Mouse (Mus musculus) forebrain, postnatal 0 days (tissue): Measurements from ENCODE around the gene Gpr137b. TPM values are rescaled to one million over a fixed set of nuclear protein-coding genes. Genes with fewer than 3 reads are reported as not detected.
"Not testable (repeated sequence)": the region's sequence is repeated elsewhere in the genome, so short reads cannot be mapped to it uniquely, and the experiment has no call there.

ENCODE experiments used
- ATAC-seq: fragments of 200-750 bp; cut with Nextera tagmentation; 2 replicates; pipeline ENCODE4 v1.8.0; 2017; ENCODE audit warnings: mild to moderate bottlenecking, moderate library complexity
- DNase-seq: peaks from one replicate; pipeline ENCODE4 v3.0.0-alpha.2; 2015
- H3K27ac ChIP-seq: fragments of 300-500 bp; sonication (generic); 2 replicates; pipeline ENCODE4 v1.5.1; 2014; ENCODE audit warnings: low read depth, mild to moderate bottlenecking, antibody characterized with exemption, low read length, moderate library complexity, mixed read lengths
- H3K27me3 ChIP-seq: fragments of 300-500 bp; sonication (generic); 2 replicates; pipeline ENCODE4 v1.6.1; 2014; ENCODE audit warnings: mild to moderate bottlenecking, low read length, mixed read lengths; ENCODE audit not compliant: insufficient read depth
- H3K36me3 ChIP-seq: fragments of 300-500 bp; sonication (generic); 2 replicates; pipeline ENCODE4 v1.6.1; 2014; ENCODE audit warnings: mild to moderate bottlenecking, moderate library complexity; ENCODE audit not compliant: insufficient read depth
- H3K4me1 ChIP-seq: fragments of 300-500 bp; sonication (generic); 2 replicates; pipeline ENCODE4 v1.6.1; 2014; ENCODE audit warnings: antibody characterized with exemption; ENCODE audit not compliant: insufficient read depth
- H3K4me2 ChIP-seq: fragments of 300-500 bp; sonication (generic); 2 replicates; pipeline ENCODE4 v1.6.1; 2014; ENCODE audit warnings: low read depth, mild to moderate bottlenecking, moderate library complexity
- H3K4me3 ChIP-seq: fragments of 300-500 bp; sonication (generic); 2 replicates; pipeline ENCODE4 v1.5.1; 2014; ENCODE audit warnings: low read depth, low read length, mixed read lengths
- H3K9ac ChIP-seq: fragments of 300-500 bp; sonication (generic); 2 replicates; pipeline ENCODE4 v1.6.1; 2014; ENCODE audit warnings: mild to moderate bottlenecking
- H3K9me3 ChIP-seq: fragments of 300-500 bp; sonication (generic); 2 replicates; pipeline ENCODE4 v1.6.1; 2016; ENCODE audit warnings: low read length
- CTCF ChIP-seq: sonication (generic); IDR thresholded peaks from 2 replicates; pipeline ENCODE4 v1.5.1; 2016; ENCODE audit warnings: antibody characterized with exemption, control low read depth, low read depth
- WGBS: fragments of 180-500 bp; shearing (Covaris S2); extraction: QIAGEN DNeasy Blood & Tissue Kit; methylation state at CpG from one replicate; pipeline ENCODE4 v1.1.7; 2014; 5-methylcytosine and 5-hydroxymethylcytosine counted together
- polyA plus RNA-seq: library from polyadenylated mRNA; unstranded; fragments of >200 nt; fragmentation: Nextera tagmentation; extraction: Ambion mirVana; gene quantifications from 2 replicates; pipeline ENCODE4 v1.2.1, GENCODE M21; 2015
- total RNA-seq: library from RNA; depleted of rRNA; stranded (reverse); fragments of >200 nt; gene quantifications from 2 replicates; pipeline ENCODE4 v1.2.3, GENCODE M21; 2014

The Gpr137b gene
- total and polyA plus RNA-seq, 2 experiments from 2014 or later: 16.4 to 18.3 TPM

DNA sequence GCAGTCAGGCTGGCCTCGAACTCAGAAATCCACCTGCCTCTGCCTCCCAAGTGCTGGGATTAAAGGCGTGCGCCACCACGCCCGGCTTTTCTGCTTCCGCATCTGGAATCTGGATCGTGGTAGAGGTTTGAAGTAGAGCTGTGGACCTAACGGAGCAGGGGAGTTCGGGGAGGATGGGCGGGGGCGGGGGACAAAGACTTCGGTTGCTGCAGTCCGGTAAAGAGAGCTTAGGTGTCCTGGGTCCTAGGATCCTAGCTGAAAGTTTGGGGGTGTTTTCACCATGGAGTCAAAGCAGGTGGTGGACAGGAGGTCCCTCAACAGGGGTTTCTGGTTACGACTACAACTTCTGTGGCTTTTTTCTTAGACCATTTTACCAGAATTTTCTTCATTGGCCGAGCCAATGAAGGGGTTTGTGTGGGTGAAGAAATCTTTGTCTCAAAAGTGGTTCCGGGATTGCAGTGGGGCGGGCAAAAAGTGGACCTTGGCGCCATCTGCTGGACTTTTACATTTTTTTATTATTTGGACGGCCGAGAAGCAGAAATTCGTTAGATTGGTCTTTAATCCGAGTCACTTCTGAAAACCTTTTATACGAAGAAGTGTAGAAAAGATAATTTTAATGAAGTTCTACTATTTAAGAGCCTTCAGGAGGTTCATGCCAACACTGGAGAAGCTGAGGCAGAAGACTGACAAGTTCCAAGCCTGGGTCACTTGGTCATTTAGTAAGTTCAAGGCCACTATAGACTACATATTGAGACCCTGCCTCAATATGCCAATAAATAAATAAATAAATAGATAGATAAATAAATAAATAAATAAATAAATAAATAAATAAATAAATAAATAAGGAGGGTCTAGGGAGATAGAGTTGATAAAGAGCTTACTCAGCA is 21.5 kb upstream of the Gpr137b start:
- not testable (repeated sequence) for H3K9me3 ChIP-seq, H3K4me3 ChIP-seq, H3K27ac ChIP-seq, H3K9ac ChIP-seq, H3K27me3 ChIP-seq, H3K36me3 ChIP-seq, H3K4me1 ChIP-seq
- TF ChIP-seq CTCF: peak; percentile 56
- H3K4me2 ChIP-seq: peak overlapping the region; percentile 10; the same call in 1 of the 2 replicates
- DNase-seq (peak; percentile 74), ATAC-seq (peak; percentile 76)
- WGBS: 36% methylated on average over 23 of the region's 23 CpGs

- H3K27me3 ChIP-seq: no peaks in the 10 kb centered on the region
- H3K36me3 ChIP-seq: no peaks in the 10 kb centered on the region
- no peak for ATAC-seq
- no peaks in the 10 kb centered on the region for H3K4me1 ChIP-seq
- no peak overlapping the region for H3K27ac ChIP-seq
- no peak for TF ChIP-seq CTCF
- H3K4me2 ChIP-seq: no peak overlapping the region
- no peak overlapping the region for H3K9ac ChIP-seq
- DNase-seq: no peak
- no peak overlapping the region for H3K4me3 ChIP-seq
- WGBS: 75% methylated on average over 3 of the region's 3 CpGs
- H3K9me3 ChIP-seq: no peaks in the 10 kb centered on the region
Observed at GRCm38 (mm10) chr13:13414206-13414605, 20.4 kb upstream of the Gpr137b start.

- H3K4me2 ChIP-seq, H3K4me1 ChIP-seq, H3K27me3 ChIP-seq, H3K27ac ChIP-seq, H3K4me3 ChIP-seq, H3K36me3 ChIP-seq, DNase-seq, H3K9me3 ChIP-seq, ATAC-seq, H3K9ac ChIP-seq: not testable (repeated sequence)
- no CpG with 5 or more reads among the region's 6 CpGs for WGBS
Observed at GRCm38 (mm10) chr13:13405511-13405910, 11.7 kb upstream of the Gpr137b start.

GRCm38 (mm10) chr13:13404517-13405155 is 10.8 kb upstream of the Gpr137b start:
- not testable (repeated sequence) for H3K27ac ChIP-seq, H3K27me3 ChIP-seq, H3K9me3 ChIP-seq, ATAC-seq, H3K4me2 ChIP-seq, DNase-seq, H3K36me3 ChIP-seq, H3K9ac ChIP-seq, H3K4me1 ChIP-seq, H3K4me3 ChIP-seq
- 75% methylated on average over 6 of the region's 6 CpGs for WGBS

DNA sequence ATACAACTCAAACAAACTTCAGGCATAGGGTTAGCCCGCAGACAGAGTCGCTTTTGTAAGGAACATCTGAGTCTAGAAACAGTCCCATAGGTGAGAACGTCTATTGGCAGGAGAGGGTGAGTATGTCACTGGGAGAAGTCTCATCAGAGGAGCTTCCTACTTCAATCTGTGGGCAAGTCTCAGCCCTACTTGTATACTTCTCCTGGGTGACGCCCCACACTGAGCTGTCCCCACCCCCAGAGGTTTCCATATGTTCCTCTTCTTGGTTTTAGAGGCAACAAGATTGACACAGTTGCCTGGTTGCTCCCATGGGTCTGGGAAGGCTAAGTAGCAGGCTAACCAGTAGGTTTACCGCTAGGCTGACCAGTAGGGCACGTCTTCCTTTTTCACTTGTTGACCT is 10.0 kb upstream of the Gpr137b start:
- not testable (repeated sequence) for H3K4me3 ChIP-seq, H3K27me3 ChIP-seq, H3K4me1 ChIP-seq, H3K27ac ChIP-seq, ATAC-seq, H3K4me2 ChIP-seq, H3K36me3 ChIP-seq, DNase-seq, H3K9ac ChIP-seq, H3K9me3 ChIP-seq
- 75% methylated on average over 4 of the region's 6 CpGs for WGBS

- H3K4me2 ChIP-seq, H3K27ac ChIP-seq, DNase-seq, H3K4me3 ChIP-seq, H3K4me1 ChIP-seq, H3K27me3 ChIP-seq, H3K9me3 ChIP-seq, H3K36me3 ChIP-seq, H3K9ac ChIP-seq, ATAC-seq: not testable (repeated sequence)
- WGBS: 90% methylated on average over 2 of the region's 3 CpGs
Observed at GRCm38 (mm10) chr13:13403366-13403765, 9.6 kb upstream of the Gpr137b start.

DNA sequence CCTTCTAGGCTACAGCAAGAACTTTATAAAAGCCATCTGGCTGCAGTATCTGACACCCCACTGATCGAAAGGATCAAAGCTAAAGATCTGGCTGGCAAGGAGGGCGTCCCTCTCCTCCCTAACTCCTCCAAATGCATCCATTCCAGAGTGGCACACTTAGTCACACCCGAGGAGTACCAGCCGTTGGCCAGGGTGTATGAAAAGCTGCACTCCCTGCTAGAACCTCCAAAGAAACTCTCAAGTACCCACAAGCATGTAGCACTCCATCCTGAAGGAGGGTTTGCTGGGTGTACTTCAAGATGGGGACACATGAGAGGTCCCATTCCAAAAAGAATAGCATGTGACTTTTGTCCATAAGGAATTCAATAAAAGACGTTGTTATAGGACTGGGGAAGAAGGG is 9.0 kb upstream of the Gpr137b start:
- WGBS: 75% methylated on average over 5 of the region's 5 CpGs
- ATAC-seq, H3K9ac ChIP-seq, H3K27ac ChIP-seq, H3K4me2 ChIP-seq, H3K4me1 ChIP-seq, H3K9me3 ChIP-seq, H3K27me3 ChIP-seq, H3K4me3 ChIP-seq, H3K36me3 ChIP-seq, DNase-seq: not testable (repeated sequence)

DNA sequence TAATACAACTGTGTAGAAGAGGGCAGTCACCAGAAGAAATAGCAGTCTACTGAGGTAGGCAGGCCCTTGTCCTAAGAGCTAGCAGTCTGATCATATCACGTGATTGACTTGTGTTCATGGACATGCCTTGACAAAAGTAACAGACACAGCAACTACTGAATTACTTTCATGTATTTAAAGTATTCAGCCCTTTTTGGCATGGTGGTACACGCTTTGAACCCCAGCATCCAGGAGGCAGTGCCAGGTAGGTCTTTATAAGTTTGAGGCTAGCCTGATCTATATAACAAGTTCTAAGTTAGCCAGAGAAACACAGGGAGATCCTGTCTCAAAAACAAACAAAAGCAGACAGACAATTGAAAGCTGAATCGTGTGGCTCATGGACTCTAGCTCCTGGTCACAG is 7.0 kb upstream of the Gpr137b start:
- not testable (repeated sequence) for H3K4me3 ChIP-seq, H3K4me1 ChIP-seq, H3K27me3 ChIP-seq, DNase-seq, ATAC-seq, H3K36me3 ChIP-seq, H3K27ac ChIP-seq, H3K9me3 ChIP-seq, H3K4me2 ChIP-seq, H3K9ac ChIP-seq
- 84% methylated on average over 3 of the region's 3 CpGs for WGBS

- 0% methylated on average over 12 of the region's 15 CpGs for WGBS
- H3K36me3 ChIP-seq, H3K9ac ChIP-seq, H3K9me3 ChIP-seq, H3K4me1 ChIP-seq, H3K27ac ChIP-seq, H3K27me3 ChIP-seq: not testable (repeated sequence)
- ATAC-seq: peak; percentile 77
- H3K4me3 ChIP-seq: peak overlapping the region; percentile 36
- DNase-seq: peak; percentile 79
- H3K4me2 ChIP-seq: peak overlapping the region; percentile 49
Observed at GRCm38 (mm10) chr13:13394096-13394395, 232 bp upstream of the Gpr137b start.

DNA sequence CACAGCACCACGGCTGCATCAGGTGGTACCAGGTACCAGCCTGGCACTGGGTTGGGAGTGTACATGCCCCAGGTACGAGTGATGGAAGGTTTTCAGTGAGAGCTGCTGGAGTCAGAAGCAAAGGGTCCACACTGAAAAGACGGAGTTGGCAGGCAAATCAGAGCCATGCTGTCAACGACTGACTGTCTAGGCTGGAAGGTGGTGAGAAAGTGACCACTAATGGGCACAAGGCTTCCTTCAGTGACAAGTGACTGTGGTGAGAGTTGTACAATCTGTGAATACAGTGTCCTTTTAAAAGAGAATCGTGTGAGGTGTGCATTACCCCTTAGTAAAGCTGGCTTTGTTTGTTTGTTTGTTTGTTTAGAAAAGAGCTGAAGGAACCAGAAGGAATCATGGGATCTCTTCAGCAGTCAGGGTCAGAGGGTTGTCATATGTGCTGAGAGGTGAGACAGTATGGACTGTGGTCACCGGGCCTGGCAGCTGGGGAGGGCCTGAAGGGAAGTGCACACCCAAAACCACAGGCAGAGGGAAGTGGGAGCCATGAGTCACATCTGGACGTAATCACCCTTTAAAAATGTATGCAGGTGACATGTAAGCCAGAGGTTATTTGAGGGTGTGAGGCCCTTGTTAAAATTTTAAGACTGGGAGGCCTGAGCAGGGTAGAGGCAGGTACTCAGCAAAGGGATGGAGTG is 15.5 kb downstream of the Gpr137b start:
- H3K36me3 ChIP-seq, H3K9ac ChIP-seq, H3K4me3 ChIP-seq, ATAC-seq, H3K27ac ChIP-seq, H3K4me1 ChIP-seq, DNase-seq, H3K4me2 ChIP-seq, H3K9me3 ChIP-seq, H3K27me3 ChIP-seq: not testable (repeated sequence)
- WGBS: 80% methylated on average over 1 of the region's 7 CpGs
